Mouse (Mus musculus) stomach, postnatal 0 days (tissue): ENCODE results near the gene Lyl1. TPM values are rescaled to one million over a fixed set of nuclear protein-coding genes. Genes with fewer than 3 reads are reported as not detected.

Experiments used
- ATAC-seq: fragments of 200-750 bp; cut with Nextera tagmentation; 2 replicates; pipeline ENCODE4 v1.8.0; 2017; ENCODE audit not compliant: low FRiP score, low TSS enrichment
- DNase-seq: peaks from one replicate; pipeline ENCODE4 v3.0.0-alpha.2; 2016; ENCODE audit warnings: low spot score
- H3K27ac ChIP-seq: fragments of 300-500 bp; sonication (generic); replicated peaks from 2 replicates; pipeline ENCODE4 v1.5.1; 2014; ENCODE audit warnings: mild to moderate bottlenecking, control low read depth
- H3K27me3 ChIP-seq: fragments of 300-500 bp; sonication (generic); 2 replicates; pipeline ENCODE4 v1.6.1; 2014; ENCODE audit warnings: low read length; ENCODE audit not compliant: control insufficient read depth, insufficient read depth
- H3K36me3 ChIP-seq: fragments of 300-500 bp; sonication (generic); 2 replicates; pipeline ENCODE4 v1.6.1; 2014; ENCODE audit warnings: low read length, mixed read lengths; ENCODE audit not compliant: control insufficient read depth, insufficient read depth
- H3K4me1 ChIP-seq: fragments of 300-500 bp; sonication (generic); replicated peaks from 2 replicates; pipeline ENCODE4 v1.6.1; 2014; ENCODE audit warnings: antibody characterized with exemption; ENCODE audit not compliant: control insufficient read depth, insufficient read depth
- H3K4me2 ChIP-seq: fragments of 300-500 bp; sonication (generic); replicated peaks from 2 replicates; pipeline ENCODE4 v1.6.1; 2014; ENCODE audit warnings: low read depth, mild to moderate bottlenecking, control low read depth, moderate library complexity
- H3K4me3 ChIP-seq: fragments of 300-500 bp; sonication (generic); 2 replicates; pipeline ENCODE4 v1.5.1; 2014; ENCODE audit warnings: low read depth, low read length, control low read depth
- H3K9ac ChIP-seq: fragments of 300-500 bp; sonication (generic); 2 replicates; pipeline ENCODE4 v1.6.1; 2014; ENCODE audit warnings: mild to moderate bottlenecking, low read length, control low read depth, mixed read lengths
- H3K9me3 ChIP-seq: fragments of 300-500 bp; sonication (generic); 2 replicates; pipeline ENCODE4 v1.6.1; 2016; ENCODE audit warnings: low read length; ENCODE audit not compliant: control insufficient read depth
- CTCF ChIP-seq: IDR thresholded peaks from 2 replicates; pipeline ENCODE4 v1.5.1; 2016; ENCODE audit warnings: antibody characterized with exemption, low read depth, mild to moderate bottlenecking, moderate library complexity
- EP300 ChIP-seq: optimal IDR thresholded peaks from 2 replicates; pipeline ENCODE3; 2016; ENCODE audit warnings: antibody characterized with exemption
- WGBS: fragments of 180-500 bp; shearing (Covaris S2); extraction: QIAGEN DNeasy Blood & Tissue Kit; methylation state at CpG from one replicate; pipeline ENCODE4 v1.1.7; 2014; 5-methylcytosine and 5-hydroxymethylcytosine counted together
- polyA plus RNA-seq: library from polyadenylated mRNA; unstranded; fragments of >200 nt; fragmentation: Nextera tagmentation; extraction: Ambion mirVana; gene quantifications from 2 replicates; pipeline ENCODE4 v1.2.1, GENCODE M21; 2015

The Lyl1 gene
- polyA plus RNA-seq, 1 experiment from 2014 or later = 4.0 TPM

DNA sequence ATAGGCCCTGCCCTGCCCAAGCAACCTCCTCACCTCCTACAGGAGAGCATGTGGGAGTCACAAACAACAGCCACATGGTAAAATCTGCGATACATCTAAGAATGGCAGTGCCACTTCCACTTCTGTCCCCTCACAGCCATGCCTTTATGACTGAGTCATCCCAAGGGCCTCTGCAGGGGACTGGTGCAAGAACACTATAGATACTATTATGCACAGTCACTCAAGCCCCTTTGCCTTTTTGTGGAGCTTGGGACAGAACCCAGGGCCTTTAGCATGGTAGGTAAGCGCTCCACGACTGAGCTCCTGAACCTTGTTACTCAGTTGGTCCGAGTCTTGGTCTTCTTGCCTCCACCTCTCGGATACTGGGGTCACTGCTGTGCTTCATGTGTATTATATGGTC is 24.0 kb upstream of the Lyl1 start:
- Histone ChIP-seq H3K9ac (no peak overlapping the region), H3K27me3 (no peaks in the 10 kb centered on the region), H3K9me3 (no peaks in the 10 kb centered on the region), H3K36me3 (peaks cover 14% of the 10 kb centered on the region), H3K4me2 (no peak overlapping the region), H3K4me1 (no peaks in the 10 kb centered on the region), H3K4me3 (no peak overlapping the region), H3K27ac (no peak overlapping the region)
- 89% methylated on average over 5 of the region's 5 CpGs for WGBS
- TF ChIP-seq CTCF (no peak), EP300 (no peak)
- ATAC-seq = no peak; the same call in 1 of the 2 replicates
- DNase-seq = no peak

DNA sequence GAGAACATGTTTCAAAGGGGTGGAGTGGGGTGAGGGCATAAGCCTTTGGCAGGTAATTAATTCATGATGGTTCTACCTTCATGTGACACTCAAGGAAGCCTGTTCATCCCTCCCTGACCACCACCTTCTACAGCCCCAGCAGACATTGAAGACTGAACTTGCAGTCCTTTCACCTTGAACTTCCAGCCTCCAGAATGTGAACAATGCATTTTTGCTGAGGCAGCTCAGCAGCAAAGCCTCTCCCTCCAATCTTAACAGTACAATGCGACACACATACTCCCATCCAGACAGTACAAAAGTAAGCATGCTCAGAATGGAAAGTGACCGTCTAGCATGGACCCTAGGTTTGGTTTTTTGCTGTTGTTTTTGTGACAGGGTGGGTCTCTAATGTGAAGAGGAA is 19.8 kb upstream of the Lyl1 start:
- H3K27ac ChIP-seq = no peak overlapping the region
- no peak overlapping the region for H3K4me3 ChIP-seq
- 72% methylated on average over 2 of the region's 2 CpGs for WGBS
- H3K4me1 ChIP-seq = 0 out of 2 replicates have a peak, but pooled peaks cover 3% of the 10 kb centered on the region
- ATAC-seq (no peak), DNase-seq (no peak)
- H3K27me3 ChIP-seq = no peaks in the 10 kb centered on the region
- no peak overlapping the region for H3K9ac ChIP-seq
- no peaks in the 10 kb centered on the region for H3K9me3 ChIP-seq
- TF ChIP-seq EP300 = no peak
- no peak for TF ChIP-seq CTCF
- no peaks in the 10 kb centered on the region for H3K36me3 ChIP-seq
- no peak overlapping the region for H3K4me2 ChIP-seq

DNA sequence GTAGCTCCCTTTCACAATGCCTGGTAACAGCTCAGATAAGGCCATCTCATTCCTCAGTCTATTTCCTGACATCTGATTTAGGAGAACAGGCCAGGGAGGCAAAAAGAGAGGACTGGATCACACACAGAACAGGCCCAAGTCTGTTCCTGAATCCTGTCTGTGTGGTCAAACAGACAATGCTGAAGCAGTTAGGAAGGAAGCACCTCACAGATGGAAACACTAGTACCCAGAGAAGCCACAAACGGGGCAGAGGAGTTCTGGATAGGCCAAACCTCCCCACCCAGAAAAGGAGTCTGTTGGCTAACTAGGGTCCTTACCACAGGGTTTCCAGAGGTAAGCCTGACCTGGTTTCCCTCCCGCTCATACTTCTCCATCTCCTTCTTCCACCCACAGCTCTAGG is 19.0 kb upstream of the Lyl1 start:
- Histone ChIP-seq H3K36me3 (no peaks in the 10 kb centered on the region), H3K27ac (no peak overlapping the region), H3K4me3 (no peak overlapping the region), H3K27me3 (no peaks in the 10 kb centered on the region), H3K9me3 (no peaks in the 10 kb centered on the region), H3K4me2 (no peak overlapping the region), H3K9ac (no peak overlapping the region), H3K4me1 (0 out of 2 replicates have a peak, but pooled peaks cover 3% of the 10 kb centered on the region)
- no peak for TF ChIP-seq CTCF
- no peak for TF ChIP-seq EP300
- 87% methylated on average over 2 of the region's 2 CpGs for WGBS
- ATAC-seq (no peak), DNase-seq (no peak)

DNA sequence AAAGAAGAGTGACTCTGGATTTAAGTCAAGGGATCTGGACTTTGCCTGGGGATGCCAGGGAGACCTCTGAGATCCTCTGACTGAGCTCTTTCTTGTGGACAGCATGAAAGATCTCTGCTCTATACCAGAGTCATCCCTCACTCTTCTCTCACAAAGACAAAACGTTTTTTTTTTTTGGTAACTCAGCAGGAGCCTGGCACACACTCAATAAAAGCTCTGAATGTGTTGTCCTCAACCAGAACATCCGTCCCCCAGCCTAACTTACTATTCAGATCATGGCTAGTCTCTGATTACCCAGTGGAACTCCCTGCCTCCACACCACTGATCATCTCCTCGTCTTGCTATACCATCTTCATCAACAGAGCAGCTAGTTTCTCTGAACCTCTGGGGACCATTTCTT is 16.7 kb upstream of the Lyl1 start:
- H3K9me3 ChIP-seq = no peaks in the 10 kb centered on the region
- ATAC-seq (no peak), DNase-seq (no peak)
- H3K4me1 ChIP-seq = 0 out of 2 replicates have a peak, but pooled peaks cover 3% of the 10 kb centered on the region
- no peak overlapping the region for H3K4me3 ChIP-seq
- TF ChIP-seq EP300 (no peak), CTCF (no peak)
- WGBS = 60% methylated on average over 3 of the region's 3 CpGs
- no peak overlapping the region for H3K27ac ChIP-seq
- no peak overlapping the region for H3K9ac ChIP-seq
- H3K36me3 ChIP-seq = no peaks in the 10 kb centered on the region
- no peaks in the 10 kb centered on the region for H3K27me3 ChIP-seq
- H3K4me2 ChIP-seq = no peak overlapping the region

DNA sequence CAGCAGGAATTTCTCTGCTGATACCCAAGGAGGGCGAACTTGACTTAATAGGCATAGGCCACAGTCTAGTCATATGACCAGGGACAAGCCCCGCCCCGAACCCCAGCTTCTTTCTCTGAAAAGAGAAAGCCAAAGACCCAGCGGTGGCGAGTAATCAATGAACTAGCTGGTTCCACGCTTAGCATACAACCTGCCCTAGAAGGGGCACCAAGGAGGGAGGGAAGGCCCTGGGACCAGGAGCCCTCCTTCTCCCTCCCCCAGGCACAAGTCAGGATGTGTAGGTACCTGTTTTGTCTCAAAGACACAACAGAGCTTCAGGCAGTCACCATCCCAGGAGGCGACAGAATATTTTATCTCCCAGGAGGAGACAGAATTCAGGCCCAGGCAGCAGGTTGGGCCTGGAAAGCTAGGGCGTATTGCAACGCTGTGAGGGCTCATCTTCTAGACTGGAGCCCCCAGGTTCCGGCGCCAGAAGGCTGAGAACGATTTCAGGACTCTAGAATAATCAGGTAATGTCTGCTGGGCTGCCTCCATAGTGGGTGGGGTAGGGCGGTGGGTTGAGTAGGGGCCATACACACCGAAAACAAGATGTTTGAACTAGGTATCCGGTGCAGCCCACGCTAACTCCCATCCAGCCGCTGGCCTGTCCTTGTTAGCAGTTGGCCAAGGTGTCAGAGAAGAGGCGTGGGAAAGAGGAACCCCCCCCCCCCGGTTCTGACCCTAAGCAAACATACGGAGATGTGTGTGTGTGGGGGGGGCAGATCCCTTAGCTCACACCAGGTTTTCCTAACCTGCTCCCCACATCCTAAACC is 14.9 kb upstream of the Lyl1 start, which contains the start of gene Trmt1:
TSS of gene Trmt1 (plus strand) at position 117 of the 812 bp plus-strand sequence.
- H3K4me2 ChIP-seq = peak within 1 kb of the TSS; percentile 72
- no peaks in the 10 kb centered on the region for H3K36me3 ChIP-seq
- H3K9ac ChIP-seq = peak within 1 kb of the TSS; percentile 96
- 10% methylated on average over 20 of the region's 20 CpGs for WGBS
- ATAC-seq = no peak
- H3K4me3 ChIP-seq = peak within 1 kb of the TSS; percentile 98
- peak; percentile 72 for DNase-seq
- H3K9me3 ChIP-seq = no peaks in the 10 kb centered on the region
- H3K4me1 ChIP-seq = 0 out of 2 replicates have a peak, but pooled peaks cover 3% of the 10 kb centered on the region
- TF ChIP-seq EP300 (no peak), CTCF (no peak)
- peak within 1 kb of the TSS; percentile 92 for H3K27ac ChIP-seq
- no peaks in the 10 kb centered on the region for H3K27me3 ChIP-seq
